8 mouse cellular contexts compared by ENCODE assay signal in genomic region chr15:102256431-102257201, GRCm38 (mm10). TPM values are rescaled to one million over a fixed set of nuclear protein-coding genes. Genes with fewer than 3 reads are reported as not detected.
A peak's percentile ranks its signal among the peaks of the same experiment; 100 is the strongest.
DNase-seq lines count a peak whose midpoint lies in the region; ATAC-seq and TF ChIP-seq lines count a peak whose summit lies in the region.

No protein-coding gene starts in this region.

- H3K9ac ChIP-seq in liver, adult 2 months (ENCODE audit: low read depth, low read length): peak overlapping the region; percentile 81
- peak overlapping the region; percentile 65 for H3K9ac ChIP-seq in heart, postnatal 0 days (replicated peaks; ENCODE audit: low read depth, low read length)
- peak overlapping the region; percentile 69 for H3K9ac ChIP-seq in midbrain, embryonic 13.5 days (replicated peaks)

- no peaks in the 10 kb centered on the region for H3K4me1 ChIP-seq in liver, adult 2 months (ENCODE audit: control insufficient read depth, insufficient read depth, low read length)
- no peaks in the 10 kb centered on the region; the same call in 1 of the 2 replicates for H3K4me1 ChIP-seq in brown adipose tissue, adult 24 weeks (ENCODE audit: control insufficient read depth, insufficient read depth, insufficient read length, low read length)
- peaks cover 6% of the 10 kb centered on the region; the same call in 1 of the 2 replicates for H3K4me1 ChIP-seq in heart, postnatal 0 days (ENCODE audit: control insufficient read depth, insufficient read depth)
- peaks cover 25% of the 10 kb centered on the region for H3K4me1 ChIP-seq in midbrain, embryonic 13.5 days (replicated peaks)

- no peaks in the 10 kb centered on the region for H3K9me3 ChIP-seq in heart, postnatal 0 days (replicated peaks; ENCODE audit: control insufficient read depth, low read length)
- no peaks in the 10 kb centered on the region for H3K9me3 ChIP-seq in midbrain, embryonic 13.5 days

- 19% methylated on average over 22 of the region's 22 CpGs for WGBS in liver, adult 2 months
- 13% methylated on average over 20 of the region's 22 CpGs for WGBS in heart, postnatal 0 days
- WGBS in midbrain, embryonic 13.5 days: 8% methylated on average over 22 of the region's 22 CpGs

- TF ChIP-seq EP300 in heart, postnatal 0 days (IDR thresholded peaks at IDR 0.05; ENCODE audit: low read depth): no peak

- no peak for TF ChIP-seq POLR2A in liver, adult 2 months (IDR thresholded peaks at IDR 0.05; ENCODE audit: extremely low read depth, insufficient read depth, low read length)

- TF ChIP-seq CTCF in liver, adult 2 months (IDR thresholded peaks at IDR 0.05; ENCODE audit: low read depth, low read length): no peak
- TF ChIP-seq CTCF in heart, postnatal 0 days (IDR thresholded peaks at IDR 0.05; ENCODE audit: low read depth): no peak

- H3K27ac ChIP-seq in liver, adult 2 months (replicated peaks; ENCODE audit: insufficient read depth, low read depth, low read length): 0 out of 2 replicates have a peak overlapping the region, but pooled peaks have one; percentile 12
- H3K27ac ChIP-seq in brown adipose tissue, adult 24 weeks (replicated peaks; ENCODE audit: low read depth, low read length): peak overlapping the region; percentile 17; the same call in 1 of the 2 replicates
- H3K27ac ChIP-seq in heart, postnatal 0 days (ENCODE audit: low read depth): peak overlapping the region; percentile 67
- H3K27ac ChIP-seq in midbrain, embryonic 13.5 days: no peak overlapping the region

- no peak for DNase-seq in liver, adult 2 months (ENCODE audit: extremely low read depth, low read depth, low spot score)
- no peak for DNase-seq in liver
- DNase-seq in heart, postnatal 0 days (ENCODE audit: low spot score): no peak
- no peak for DNase-seq in thymus, postnatal 25 days
- DNase-seq in layer of hippocampus, postnatal 25 days (ENCODE audit: extremely low spot score in 1 of 2, low spot score in 1 of 2): no peak

- H3K27me3 ChIP-seq in liver, adult 2 months (ENCODE audit: control insufficient read depth, insufficient read depth, low read length): 0 out of 2 replicates have a peak, but pooled peaks cover 3% of the 10 kb centered on the region
- peaks cover 67% of the 10 kb centered on the region for H3K27me3 ChIP-seq in heart, postnatal 0 days (ENCODE audit: control insufficient read depth, insufficient read depth, low read length)
- peaks cover 74% of the 10 kb centered on the region for H3K27me3 ChIP-seq in midbrain, embryonic 13.5 days

- H3K4me2 ChIP-seq in heart, postnatal 0 days (ENCODE audit: low read depth, low read length): peak overlapping the region; percentile 96
- peak overlapping the region; percentile 90 for H3K4me2 ChIP-seq in midbrain, embryonic 13.5 days (replicated peaks)

- H3K36me3 ChIP-seq in liver, adult 2 months (ENCODE audit: control insufficient read depth, insufficient read depth, low read length): no peaks in the 10 kb centered on the region
- no peaks in the 10 kb centered on the region for H3K36me3 ChIP-seq in heart, postnatal 0 days (replicated peaks; ENCODE audit: control insufficient read depth, insufficient read depth, low read length)
- H3K36me3 ChIP-seq in midbrain, embryonic 13.5 days: no peaks in the 10 kb centered on the region

- no peak for ATAC-seq in heart, postnatal 0 days (ENCODE audit: insufficient read depth, low read depth)
- ATAC-seq in midbrain, embryonic 13.5 days: 0 out of 2 replicates have a peak, but pooled peaks have one; percentile 9
- ATAC-seq in megakaryocyte-erythroid progenitor cell, adult 5-6 weeks (replicated peaks; ENCODE audit: low FRiP score, low TSS enrichment, poor library complexity, severe bottlenecking): no peak

- peak overlapping the region; percentile 69 for H3K4me3 ChIP-seq in liver, adult 2 months (ENCODE audit: insufficient read depth, low read depth, low read length)
- H3K4me3 ChIP-seq in brown adipose tissue, adult 24 weeks (ENCODE audit: insufficient read depth, low read depth, low read length): peak overlapping the region; percentile 78
- peak overlapping the region; percentile 65 for H3K4me3 ChIP-seq in heart, postnatal 0 days (ENCODE audit: low read depth, low read length)
- H3K4me3 ChIP-seq in midbrain, embryonic 13.5 days (replicated peaks): peak overlapping the region; percentile 51

- no peaks in the 10 kb centered on the region for H3K79me2 ChIP-seq in liver, adult 2 months (ENCODE audit: control insufficient read depth, insufficient read depth, low read length)

RNA-seq across cellular contexts. Expression of gene Rarg, which starts 0.7 kb away (rescaled TPM):
- 1.5 and 2.0 TPM in 2 replicates for total RNA-seq in liver, adult 2 months (2014; rRNA removed)
- 5.3 and 6.0 TPM in 2 replicates for polyA plus RNA-seq in liver, adult 2 months (2012; rRNA removed)
- 10.3 and 12.1 TPM in 2 replicates for polyA plus RNA-seq in brown adipose tissue, adult 24 weeks (2012; ENCODE audit: insufficient read depth, insufficient read length, missing spikeins)
- 8.9 and 9.7 TPM in 2 replicates for total RNA-seq in heart, postnatal 0 days (2014; rRNA removed; ENCODE audit: low replicate concordance)
- polyA plus RNA-seq in heart, postnatal 0 days (2015; fragmentation: Nextera tagmentation; extraction: Ambion mirVana): 5.4 and 6.0 TPM in 2 replicates
- 2.7 and 3.4 TPM in 2 replicates for polyA plus RNA-seq in midbrain, embryonic 13.5 days (2015; fragmentation: Nextera tagmentation; extraction: Ambion mirVana)
- total RNA-seq in megakaryocyte-erythroid progenitor cell, adult 5-6 weeks (2014; fragmentation: Nextera tagmentation): 0.61 and 1.8 TPM in 2 replicates
- total RNA-seq in megakaryocyte-erythroid progenitor cell, adult 5-6 weeks (2017): 1.6 and 6.7 TPM in 2 replicates
- 10 to 100 TPM; 13.1 to 13.6 TPM for total RNA-seq in layer of hippocampus, postnatal 25 days (2021)

RNA-seq across cellular contexts. Expression of gene Gm9918, which starts 13.7 kb away (rescaled TPM):
- total RNA-seq in liver, adult 2 months (2014; rRNA removed): not detected in 2 replicates
- 0.05 TPM in 1 of 2 replicates, not detected in the other for polyA plus RNA-seq in liver, adult 2 months (2012; rRNA removed)
- polyA plus RNA-seq in brown adipose tissue, adult 24 weeks (2012; ENCODE audit: insufficient read depth, insufficient read length, missing spikeins): not detected in 2 replicates
- not detected in 2 replicates for total RNA-seq in heart, postnatal 0 days (2014; rRNA removed; ENCODE audit: low replicate concordance)
- not detected in 2 replicates for polyA plus RNA-seq in heart, postnatal 0 days (2015; fragmentation: Nextera tagmentation; extraction: Ambion mirVana)
- 0.07 and 0.12 TPM in 2 replicates for polyA plus RNA-seq in midbrain, embryonic 13.5 days (2015; fragmentation: Nextera tagmentation; extraction: Ambion mirVana)
- total RNA-seq in megakaryocyte-erythroid progenitor cell, adult 5-6 weeks (2014; fragmentation: Nextera tagmentation): not detected in 2 replicates
- total RNA-seq in megakaryocyte-erythroid progenitor cell, adult 5-6 weeks (2017): not detected in 2 replicates
- not detected for total RNA-seq in layer of hippocampus, postnatal 25 days (2021)

RNA-seq across cellular contexts. Expression of gene Mfsd5, which starts 22.6 kb away (rescaled TPM):
- 8.5 and 10.1 TPM in 2 replicates for total RNA-seq in liver, adult 2 months (2014; rRNA removed)
- polyA plus RNA-seq in liver, adult 2 months (2012; rRNA removed): 44.3 and 51.4 TPM in 2 replicates
- 17.0 and 20.0 TPM in 2 replicates for polyA plus RNA-seq in brown adipose tissue, adult 24 weeks (2012; ENCODE audit: insufficient read depth, insufficient read length, missing spikeins)
- total RNA-seq in heart, postnatal 0 days (2014; rRNA removed; ENCODE audit: low replicate concordance): 35.6 and 53.5 TPM in 2 replicates
- 31.4 and 34.1 TPM in 2 replicates for polyA plus RNA-seq in heart, postnatal 0 days (2015; fragmentation: Nextera tagmentation; extraction: Ambion mirVana)
- polyA plus RNA-seq in midbrain, embryonic 13.5 days (2015; fragmentation: Nextera tagmentation; extraction: Ambion mirVana): 50.8 and 53.4 TPM in 2 replicates
- total RNA-seq in megakaryocyte-erythroid progenitor cell, adult 5-6 weeks (2014; fragmentation: Nextera tagmentation): 30.4 and 32.9 TPM in 2 replicates
- total RNA-seq in megakaryocyte-erythroid progenitor cell, adult 5-6 weeks (2017): 14.2 and 19.5 TPM in 2 replicates
- total RNA-seq in layer of hippocampus, postnatal 25 days (2021): 10 to 100 TPM; 39.0 to 39.6 TPM

RNA-seq across cellular contexts. Expression of gene Itgb7, which starts 24.9 kb away (rescaled TPM):
- total RNA-seq in liver, adult 2 months (2014; rRNA removed): 1.3 and 2.2 TPM in 2 replicates
- 1.7 and 1.8 TPM in 2 replicates for polyA plus RNA-seq in liver, adult 2 months (2012; rRNA removed)
- polyA plus RNA-seq in brown adipose tissue, adult 24 weeks (2012; ENCODE audit: insufficient read depth, insufficient read length, missing spikeins): 2.0 and 4.6 TPM in 2 replicates
- total RNA-seq in heart, postnatal 0 days (2014; rRNA removed; ENCODE audit: low replicate concordance): 0.23 and 1.1 TPM in 2 replicates
- 0.79 and 0.92 TPM in 2 replicates for polyA plus RNA-seq in heart, postnatal 0 days (2015; fragmentation: Nextera tagmentation; extraction: Ambion mirVana)
- 0.71 and 0.82 TPM in 2 replicates for polyA plus RNA-seq in midbrain, embryonic 13.5 days (2015; fragmentation: Nextera tagmentation; extraction: Ambion mirVana)
- total RNA-seq in megakaryocyte-erythroid progenitor cell, adult 5-6 weeks (2014; fragmentation: Nextera tagmentation): 13.1 and 17.0 TPM in 2 replicates
- total RNA-seq in megakaryocyte-erythroid progenitor cell, adult 5-6 weeks (2017): 47.2 and 51.0 TPM in 2 replicates
- total RNA-seq in layer of hippocampus, postnatal 25 days (2021): 1 to 10 TPM; 2.0 to 2.3 TPM

RNA-seq across cellular contexts. Expression of gene Espl1, which starts 39.5 kb away (rescaled TPM):
- 0.09 and 0.27 TPM in 2 replicates for total RNA-seq in liver, adult 2 months (2014; rRNA removed)
- 0.11 and 0.21 TPM in 2 replicates for polyA plus RNA-seq in liver, adult 2 months (2012; rRNA removed)
- polyA plus RNA-seq in brown adipose tissue, adult 24 weeks (2012; ENCODE audit: insufficient read depth, insufficient read length, missing spikeins): 1.5 TPM in 1 of 2 replicates, not detected in the other
- 11.6 and 15.3 TPM in 2 replicates for total RNA-seq in heart, postnatal 0 days (2014; rRNA removed; ENCODE audit: low replicate concordance)
- 2.3 and 3.7 TPM in 2 replicates for polyA plus RNA-seq in heart, postnatal 0 days (2015; fragmentation: Nextera tagmentation; extraction: Ambion mirVana)
- polyA plus RNA-seq in midbrain, embryonic 13.5 days (2015; fragmentation: Nextera tagmentation; extraction: Ambion mirVana): 11.0 and 13.3 TPM in 2 replicates
- 54.5 and 68.3 TPM in 2 replicates for total RNA-seq in megakaryocyte-erythroid progenitor cell, adult 5-6 weeks (2014; fragmentation: Nextera tagmentation)
- 16.6 and 40.6 TPM in 2 replicates for total RNA-seq in megakaryocyte-erythroid progenitor cell, adult 5-6 weeks (2017)
- total RNA-seq in layer of hippocampus, postnatal 25 days (2021): 1 to 10 TPM; 2.9 to 3.5 TPM
